Mouse (Mus musculus): ENCODE measurements around the gene Sbno2. TPM values are rescaled to one million over a fixed set of nuclear protein-coding genes. Genes with fewer than 3 reads are reported as not detected.
A peak's percentile ranks its signal among the peaks of the same experiment; 100 is the strongest.

Sbno2 gene
- polyA plus RNA-seq, 1 experiment = 29.4 TPM

- Histone ChIP-seq H3K4me3 (ENCODE audit: insufficient read depth, poor library complexity, severe bottlenecking) (peak within 1 kb of the TSS; percentile 93), H3K79me2 (ENCODE audit: control insufficient read depth, insufficient read depth) (peaks cover 85% of the 10 kb centered on the region), H3K79me3 (ENCODE audit: low read depth) (peaks cover 59% of the 10 kb centered on the region), H3K36me3 (ENCODE audit: control insufficient read depth, insufficient read depth) (peaks cover 67% of the 10 kb centered on the region), H3ac (ENCODE audit: control insufficient read depth, insufficient read length, low read depth) (peak within 1 kb of the TSS; percentile 95), H3K27me3 (ENCODE audit: control insufficient read depth, insufficient read depth, insufficient read length) (no peaks in the 10 kb centered on the region)
- TF ChIP-seq MYOD1 (IDR thresholded peaks at IDR 0.05; ENCODE audit: control insufficient read depth, insufficient read length, low read depth) (peak; percentile 62), MYOG (IDR thresholded peaks at IDR 0.05; ENCODE audit: control insufficient read depth, extremely low read depth, insufficient read length) (no peak), CTCF (IDR thresholded peaks at IDR 0.05; ENCODE audit: control insufficient read depth, insufficient read depth, insufficient read length) (peak; percentile 64), CEBPB (IDR thresholded peaks at IDR 0.05; ENCODE audit: low read depth) (no peak)
Measured at GRCm38 (mm10) chr10:80147719-80148601, 42.6 kb upstream of the Sbno2 start, which contains the start of gene Midn. Gene Midn (plus strand): TSS chr10:80148272.

GRCm38 (mm10) chr10:80147146-80147718 lies 41.9 kb upstream of the Sbno2 start:
- H3K4me3 ChIP-seq (ENCODE audit: insufficient read depth, poor library complexity, severe bottlenecking) = no peak overlapping the region
- peaks cover 60% of the 10 kb centered on the region for H3K36me3 ChIP-seq (ENCODE audit: control insufficient read depth, insufficient read depth)
- TF ChIP-seq MAX (IDR thresholded peaks at IDR 0.05) (no peak), CEBPB (IDR thresholded peaks at IDR 0.05; ENCODE audit: low read depth) (no peak), CTCF (IDR thresholded peaks at IDR 0.05; ENCODE audit: control insufficient read depth, insufficient read depth, insufficient read length) (no peak)
- no peaks in the 10 kb centered on the region for H3K27me3 ChIP-seq (ENCODE audit: control insufficient read depth, insufficient read depth, insufficient read length)
- peaks cover 59% of the 10 kb centered on the region for H3K79me3 ChIP-seq (ENCODE audit: low read depth)
- peak overlapping the region; percentile 25 for H3ac ChIP-seq (ENCODE audit: control insufficient read depth, insufficient read length, low read depth)
- H3K79me2 ChIP-seq (ENCODE audit: control insufficient read depth, insufficient read depth) = peaks cover 85% of the 10 kb centered on the region

- H3K79me3 ChIP-seq (ENCODE audit: low read depth) = peaks cover 53% of the 10 kb centered on the region
- no peaks in the 10 kb centered on the region for H3K27me3 ChIP-seq (ENCODE audit: control insufficient read depth, insufficient read depth, insufficient read length)
- H3K4me3 ChIP-seq (ENCODE audit: insufficient read depth, poor library complexity, severe bottlenecking) = no peak overlapping the region
- peaks cover 81% of the 10 kb centered on the region for H3K79me2 ChIP-seq (ENCODE audit: control insufficient read depth, insufficient read depth)
- peaks cover 54% of the 10 kb centered on the region for H3K36me3 ChIP-seq (ENCODE audit: control insufficient read depth, insufficient read depth)
- TF ChIP-seq USF1 (IDR thresholded peaks at IDR 0.05; ENCODE audit: low read depth) = no peak
- no peak for TF ChIP-seq MAX (IDR thresholded peaks at IDR 0.05)
- TF ChIP-seq CTCF (IDR thresholded peaks at IDR 0.05; ENCODE audit: control insufficient read depth, insufficient read depth, insufficient read length) = no peak
- TF ChIP-seq FOSL1 (IDR thresholded peaks at IDR 0.05; ENCODE audit: insufficient read depth, low read length, poor library complexity, severe bottlenecking) = no peak
- H3ac ChIP-seq (ENCODE audit: control insufficient read depth, insufficient read length, low read depth) = peak overlapping the region; percentile 36
Measured at GRCm38 (mm10) chr10:80146568-80147011, 41.2 kb upstream of the Sbno2 start.

- TF ChIP-seq FOSL1 (IDR thresholded peaks at IDR 0.05; ENCODE audit: insufficient read depth, low read length, poor library complexity, severe bottlenecking) = no peak
- TF ChIP-seq CTCF (IDR thresholded peaks at IDR 0.05; ENCODE audit: control insufficient read depth, insufficient read depth, insufficient read length) = no peak
- no peak for TF ChIP-seq MYOG (IDR thresholded peaks at IDR 0.05; ENCODE audit: control insufficient read depth, extremely low read depth, insufficient read length)
- no peak for TF ChIP-seq USF1 (IDR thresholded peaks at IDR 0.05; ENCODE audit: low read depth)
- no peak for TF ChIP-seq MYOD1 (IDR thresholded peaks at IDR 0.05; ENCODE audit: control insufficient read depth, insufficient read length, low read depth)
- no peak for TF ChIP-seq MAX (IDR thresholded peaks at IDR 0.05)
- TF ChIP-seq CEBPB (IDR thresholded peaks at IDR 0.05; ENCODE audit: low read depth) = no peak
- Histone ChIP-seq H3K79me2 (ENCODE audit: control insufficient read depth, insufficient read depth) (peaks cover 74% of the 10 kb centered on the region), H3K27me3 (ENCODE audit: control insufficient read depth, insufficient read depth, insufficient read length) (no peaks in the 10 kb centered on the region), H3K4me3 (ENCODE audit: insufficient read depth, poor library complexity, severe bottlenecking) (no peak overlapping the region), H3K79me3 (ENCODE audit: low read depth) (peaks cover 46% of the 10 kb centered on the region), H3K36me3 (ENCODE audit: control insufficient read depth, insufficient read depth) (peaks cover 47% of the 10 kb centered on the region), H3ac (ENCODE audit: control insufficient read depth, insufficient read length, low read depth) (no peak overlapping the region)
Measured at GRCm38 (mm10) chr10:80145896-80146295, 40.5 kb upstream of the Sbno2 start.

GRCm38 (mm10) chr10:80144864-80145838 lies 39.8 kb upstream of the Sbno2 start:
- Histone ChIP-seq H3K79me2 (ENCODE audit: control insufficient read depth, insufficient read depth) (peaks cover 66% of the 10 kb centered on the region), H3K79me3 (ENCODE audit: low read depth) (peaks cover 40% of the 10 kb centered on the region), H3ac (ENCODE audit: control insufficient read depth, insufficient read length, low read depth) (peak overlapping the region; percentile 25), H3K36me3 (ENCODE audit: control insufficient read depth, insufficient read depth) (peaks cover 40% of the 10 kb centered on the region), H3K4me3 (ENCODE audit: insufficient read depth, poor library complexity, severe bottlenecking) (no peak overlapping the region), H3K27me3 (ENCODE audit: control insufficient read depth, insufficient read depth, insufficient read length) (no peaks in the 10 kb centered on the region)
- TF ChIP-seq CTCF (IDR thresholded peaks at IDR 0.05; ENCODE audit: control insufficient read depth, insufficient read depth, insufficient read length) (peak; percentile 85), MYOG (IDR thresholded peaks at IDR 0.05; ENCODE audit: control insufficient read depth, extremely low read depth, insufficient read length) (no peak), FOSL1 (IDR thresholded peaks at IDR 0.05; ENCODE audit: insufficient read depth, low read length, poor library complexity, severe bottlenecking) (no peak)
